Mouse (Mus musculus): ENCODE results near the gene Apoa2.

DNA sequence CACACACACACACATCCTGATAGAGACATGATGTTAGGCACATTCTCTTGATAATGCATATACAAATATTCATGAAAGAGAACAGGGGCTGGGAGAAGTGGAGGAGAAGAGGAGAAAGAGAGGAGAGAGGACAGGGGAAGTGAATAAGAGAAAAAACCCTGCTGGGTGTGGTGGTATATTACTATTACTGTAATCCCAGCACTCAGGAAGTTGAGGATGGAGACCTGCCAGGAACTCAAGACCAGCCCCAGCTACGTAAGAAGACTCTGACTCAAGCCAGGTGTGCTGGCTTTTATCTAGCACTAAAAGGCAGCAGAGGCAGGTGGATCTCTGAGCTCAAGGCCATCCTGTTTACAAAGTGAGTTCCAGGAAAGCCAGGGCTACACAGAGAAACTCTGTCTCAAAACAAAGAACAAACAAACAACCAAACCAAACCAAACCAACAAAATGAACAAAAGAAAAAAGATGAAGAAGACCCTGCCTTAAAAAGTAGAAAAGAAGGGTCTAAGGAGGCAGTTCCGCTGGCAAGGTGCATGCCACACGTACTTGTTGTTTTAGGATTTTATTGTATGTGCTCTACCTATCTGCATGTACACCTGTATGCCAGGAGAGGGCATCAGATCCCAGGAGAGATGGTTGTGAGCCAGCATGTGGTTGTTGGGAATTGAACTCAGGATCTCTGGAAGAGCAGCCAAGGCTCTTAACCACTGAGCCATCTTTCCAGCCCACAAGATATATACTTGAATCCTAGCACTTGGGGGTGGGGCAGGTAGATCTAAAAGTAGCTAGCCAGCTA lies 39.0 kb downstream of the Apoa2 start:
- no peak for TF ChIP-seq CTCF (IDR thresholded peaks at IDR 0.05; ENCODE audit: borderline replicate concordance, insufficient read depth, low read length)
- peak; percentile 34; the same call in 1 of the 2 replicates for TF ChIP-seq POLR2A (IDR thresholded peaks at IDR 0.05; ENCODE audit: low read depth, low read length)

All from embryonic fibroblast, embryonic 13.5 days (primary cell).